Mouse (Mus musculus) kidney, adult 2 months (tissue): ENCODE results near the gene Tnk1. TPM values are rescaled to one million over a fixed set of nuclear protein-coding genes. Genes with fewer than 3 reads are reported as not detected.
A peak's percentile ranks its signal among the peaks of the same experiment; 100 is the strongest.

Experiments
- DNase-seq: peaks from one replicate; pipeline ENCODE4 v3.0.0; 2021
- H3K27ac ChIP-seq: fragments of 200-500 bp; 2 replicates; pipeline ENCODE4 v1.5.1; 2012; ENCODE audit warnings: low read depth, low read length, control low read depth, inconsistent platforms; ENCODE audit not compliant: insufficient read depth
- H3K27me3 ChIP-seq: fragments of 200-500 bp; replicated peaks from 2 replicates; pipeline ENCODE4 v1.6.1; 2012; ENCODE audit warnings: mild to moderate bottlenecking, moderate library complexity, low read length, inconsistent platforms; ENCODE audit not compliant: control insufficient read depth, insufficient read depth
- H3K36me3 ChIP-seq: fragments of 200-500 bp; 2 replicates; pipeline ENCODE4 v1.6.1; 2012; ENCODE audit warnings: mild to moderate bottlenecking, moderate library complexity, low read length, inconsistent platforms; ENCODE audit not compliant: control insufficient read depth, insufficient read depth
- H3K4me1 ChIP-seq: fragments of 200-500 bp; 2 replicates; pipeline ENCODE4 v1.6.1; 2011; ENCODE audit warnings: low read length; ENCODE audit not compliant: control insufficient read depth, insufficient read depth
- H3K4me3 ChIP-seq: fragments of 200-500 bp; 2 replicates; pipeline ENCODE4 v1.5.1; 2011; ENCODE audit warnings: mild to moderate bottlenecking, low read depth, low read length, control low read depth; ENCODE audit not compliant: insufficient read depth
- CTCF ChIP-seq: fragments of 200-500 bp; conservative IDR thresholded peaks from 2 replicates; pipeline ENCODE4 v1.5.1; 2011; ENCODE audit warnings: low read depth, mild to moderate bottlenecking, control low read depth, low read length, moderate library complexity, mixed read lengths; ENCODE audit not compliant: insufficient read depth, insufficient read length
- POLR2A ChIP-seq: fragments of 200-500 bp; IDR thresholded peaks from one replicate; pipeline ENCODE4 v1.6.1; 2011; ENCODE audit warnings: low read depth, low read length, control low read depth
- WGBS: fragments of 180-500 bp; shearing (Covaris S2); methylation state at CpG from one replicate; pipeline ENCODE4 v1.1.7; 2018; 5-methylcytosine and 5-hydroxymethylcytosine counted together
- polyA plus RNA-seq: library from polyadenylated mRNA; depleted of rRNA; stranded (reverse); fragments of >200 nt; gene quantifications from 2 replicates; pipeline ENCODE4 v1.2.3, GENCODE M21; 2012

Tnk1 gene
- polyA plus RNA-seq, 1 experiment: 7.9 TPM

DNA sequence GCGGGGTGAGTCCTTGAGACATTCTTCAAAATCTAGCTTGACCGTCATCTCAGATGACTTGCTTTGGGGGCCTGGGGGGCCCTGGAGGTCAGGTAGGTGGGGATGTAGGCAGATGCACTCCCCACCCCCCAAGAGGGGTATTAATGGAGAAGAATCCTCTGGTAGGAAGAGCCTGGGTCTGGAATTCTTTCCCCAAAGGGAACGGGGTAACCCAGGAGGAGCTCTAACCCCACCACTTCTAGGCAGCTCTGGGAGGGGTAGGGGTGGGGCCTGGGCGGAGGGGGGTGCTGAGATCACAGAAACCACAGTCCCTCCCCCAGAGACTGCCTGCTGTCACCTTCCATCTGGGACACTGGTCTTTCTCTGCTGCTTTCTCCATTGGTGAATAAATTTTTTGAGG is 36.8 kb upstream of the Tnk1 start, which contains the start of gene Acap1:
Gene Acap1 (minus strand): TSS at position 249 of the 400 bp plus-strand sequence.
- H3K4me3 ChIP-seq: no peak within 1 kb of the TSS
- no peaks in the 10 kb centered on the region for H3K27me3 ChIP-seq
- no peaks in the 10 kb centered on the region for H3K36me3 ChIP-seq
- WGBS: 76% methylated on average over 4 of the region's 4 CpGs
- no peak within 1 kb of the TSS for H3K27ac ChIP-seq
- no peak for DNase-seq
- H3K4me1 ChIP-seq: peaks cover 3% of the 10 kb centered on the region; the same call in 1 of the 2 replicates
- no peak for TF ChIP-seq POLR2A
- no peak for TF ChIP-seq CTCF

DNA sequence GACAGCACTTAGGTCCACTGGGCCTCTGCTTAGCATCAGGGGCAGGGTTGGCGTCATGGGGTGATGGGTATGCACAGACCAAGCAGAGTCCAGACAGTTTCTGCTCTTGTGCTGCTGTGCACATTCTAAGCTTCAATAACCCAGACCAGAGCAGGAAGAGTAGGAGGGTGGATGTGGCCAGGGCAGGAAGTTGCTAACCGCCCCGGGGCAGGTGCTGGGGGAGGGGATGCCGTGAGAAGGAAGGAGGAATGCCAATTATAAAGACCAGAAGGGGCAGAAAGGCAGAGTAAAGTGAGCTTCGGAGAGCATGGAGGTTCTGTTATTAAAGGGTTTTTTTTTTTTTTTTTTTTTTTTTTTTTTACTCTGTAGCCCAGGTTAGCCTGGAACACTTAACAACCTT is 36.1 kb upstream of the Tnk1 start:
- H3K27me3 ChIP-seq: no peaks in the 10 kb centered on the region
- no peak for DNase-seq

DNA sequence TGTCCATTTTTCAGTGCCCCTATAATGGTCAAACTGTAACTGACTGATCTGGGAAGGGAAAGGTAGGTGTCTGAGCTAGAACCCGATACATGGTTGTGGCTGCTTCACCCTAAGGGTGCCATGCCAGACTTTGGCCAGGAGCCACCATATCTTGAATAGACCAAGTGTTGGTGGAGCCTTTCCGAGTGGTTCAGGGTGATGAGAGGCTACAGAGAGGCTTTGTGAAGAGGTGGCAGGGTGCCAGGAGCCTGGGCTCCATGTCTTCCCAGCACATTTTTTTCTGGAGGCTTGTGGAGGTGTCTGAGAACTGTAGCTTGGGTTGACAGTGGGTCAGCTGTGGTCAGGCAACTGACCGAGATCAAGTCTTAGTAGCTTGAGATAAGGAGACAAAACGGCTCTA is 33.0 kb upstream of the Tnk1 start:
- no peaks in the 10 kb centered on the region for H3K36me3 ChIP-seq
- DNase-seq: no peak

More for the DNA sequence above, 36.1 kb upstream of the Tnk1 start:
- H3K4me1 ChIP-seq: 0 out of 2 replicates have a peak, but pooled peaks cover under 1% of the 10 kb centered on the region
- no peak overlapping the region for H3K4me3 ChIP-seq
- no peak for TF ChIP-seq CTCF
- TF ChIP-seq POLR2A: no peak
- H3K36me3 ChIP-seq: no peaks in the 10 kb centered on the region
- H3K27ac ChIP-seq: no peak overlapping the region
- WGBS: 61% methylated on average over 5 of the region's 5 CpGs

DNA sequence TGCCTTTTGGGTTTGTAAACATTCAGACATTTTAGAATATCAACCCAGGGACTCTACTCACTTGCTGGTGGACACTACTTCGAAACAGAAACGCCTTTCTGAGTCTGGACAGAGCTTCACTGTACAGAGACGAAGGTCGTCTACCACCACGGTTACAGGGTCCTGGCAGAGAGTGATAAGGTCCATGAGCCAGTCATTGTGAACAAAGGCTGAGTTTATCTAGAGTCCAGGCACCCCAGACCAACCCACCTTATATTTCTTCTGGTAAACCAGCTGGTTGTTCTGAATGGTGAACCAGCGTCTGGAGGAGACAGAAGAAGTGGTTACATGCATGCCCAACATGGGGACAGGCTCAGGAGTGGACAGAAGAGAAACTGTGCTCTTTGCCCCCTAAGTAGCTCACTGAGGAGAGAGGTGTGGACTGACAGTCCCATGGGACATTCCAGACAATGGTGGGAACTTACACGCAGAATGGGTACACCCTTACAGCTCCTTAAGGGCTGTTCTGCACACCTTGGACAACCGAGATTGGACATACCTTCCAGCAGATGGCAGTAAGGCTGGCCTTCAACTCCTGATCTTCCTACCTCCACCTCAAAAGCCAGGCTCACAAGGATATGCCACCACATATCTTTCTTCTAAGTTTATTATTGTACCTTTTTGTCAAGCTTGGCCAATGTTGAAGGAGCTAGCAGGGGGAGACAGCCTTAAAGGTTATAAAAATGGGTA is 28.5 kb upstream of the Tnk1 start:
- 64% methylated on average over 8 of the region's 8 CpGs for WGBS
- no peak overlapping the region for H3K27ac ChIP-seq

More for the DNA sequence above, 33.0 kb upstream of the Tnk1 start:
- 74% methylated on average over 4 of the region's 4 CpGs for WGBS
- H3K27ac ChIP-seq: no peak overlapping the region
- H3K4me1 ChIP-seq: no peaks in the 10 kb centered on the region; the same call in 1 of the 2 replicates
- TF ChIP-seq POLR2A: no peak
- no peak for TF ChIP-seq CTCF
- H3K4me3 ChIP-seq: no peak overlapping the region
- no peaks in the 10 kb centered on the region for H3K27me3 ChIP-seq

DNA sequence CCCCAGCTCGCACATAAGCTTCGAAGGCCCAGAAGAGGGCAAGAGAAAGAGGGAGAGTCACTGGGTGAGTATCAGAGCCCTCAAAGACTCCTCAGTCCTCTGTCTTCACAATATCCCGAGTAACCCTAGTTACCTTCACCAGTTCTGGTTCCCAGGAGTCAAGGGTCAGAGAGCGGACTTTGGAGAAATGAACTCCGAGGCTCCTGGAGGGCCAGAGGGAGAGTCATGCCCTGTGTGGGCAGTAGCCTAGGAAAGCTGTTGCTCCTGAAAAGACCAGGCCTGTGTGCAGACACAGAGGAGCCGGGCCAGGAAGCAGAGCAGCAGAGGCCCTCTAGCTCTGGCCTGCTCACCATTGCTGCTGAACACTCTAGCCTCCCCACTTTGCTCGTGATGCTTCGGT is 26.1 kb upstream of the Tnk1 start:
- Histone ChIP-seq H3K27me3 (no peaks in the 10 kb centered on the region), H3K27ac (peak overlapping the region; percentile 48), H3K36me3 (no peaks in the 10 kb centered on the region), H3K4me1 (peaks cover 9% of the 10 kb centered on the region; the same call in 1 of the 2 replicates), H3K4me3 (peak overlapping the region; percentile 21; the same call in 1 of the 2 replicates)
- 54% methylated on average over 8 of the region's 8 CpGs for WGBS
- peak; percentile 58 for DNase-seq
- TF ChIP-seq CTCF (no peak), POLR2A (no peak)

More for the DNA sequence above, 28.5 kb upstream of the Tnk1 start:
- DNase-seq: peak; percentile 70
- no peaks in the 10 kb centered on the region for H3K27me3 ChIP-seq
- no peaks in the 10 kb centered on the region for H3K36me3 ChIP-seq
- H3K4me1 ChIP-seq: no peaks in the 10 kb centered on the region; the same call in 1 of the 2 replicates
- no peak overlapping the region for H3K4me3 ChIP-seq
- TF ChIP-seq CTCF (no peak; the same call in 1 of the 2 replicates), POLR2A (no peak)

DNA sequence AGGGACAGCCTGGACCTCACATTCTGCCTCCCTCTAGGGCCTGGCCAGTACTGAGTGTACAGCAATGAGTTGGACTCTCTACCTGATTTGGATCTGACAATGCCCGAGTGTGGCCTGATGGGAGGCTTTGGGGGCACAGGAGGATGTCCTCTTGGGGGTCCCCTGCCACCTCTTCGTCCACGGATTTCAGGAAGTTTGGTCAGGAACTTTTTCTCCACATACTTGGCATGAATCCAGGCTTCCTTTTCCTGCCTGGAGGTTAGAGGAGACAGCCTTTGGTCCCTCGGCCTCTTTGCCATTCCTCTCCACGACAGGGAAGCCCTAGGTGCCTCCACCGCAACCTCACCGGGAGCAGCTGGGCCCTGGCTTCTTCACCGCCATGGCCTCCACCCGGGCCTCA is 25.7 kb upstream of the Tnk1 start:
- DNase-seq: peak; percentile 62
- Histone ChIP-seq H3K4me1 (peaks cover 11% of the 10 kb centered on the region; the same call in 1 of the 2 replicates), H3K27ac (peak overlapping the region; percentile 48), H3K4me3 (peak overlapping the region; percentile 21; the same call in 1 of the 2 replicates), H3K27me3 (no peaks in the 10 kb centered on the region), H3K36me3 (no peaks in the 10 kb centered on the region)
- 39% methylated on average over 9 of the region's 9 CpGs for WGBS
- no peak for TF ChIP-seq CTCF
- no peak for TF ChIP-seq POLR2A

DNA sequence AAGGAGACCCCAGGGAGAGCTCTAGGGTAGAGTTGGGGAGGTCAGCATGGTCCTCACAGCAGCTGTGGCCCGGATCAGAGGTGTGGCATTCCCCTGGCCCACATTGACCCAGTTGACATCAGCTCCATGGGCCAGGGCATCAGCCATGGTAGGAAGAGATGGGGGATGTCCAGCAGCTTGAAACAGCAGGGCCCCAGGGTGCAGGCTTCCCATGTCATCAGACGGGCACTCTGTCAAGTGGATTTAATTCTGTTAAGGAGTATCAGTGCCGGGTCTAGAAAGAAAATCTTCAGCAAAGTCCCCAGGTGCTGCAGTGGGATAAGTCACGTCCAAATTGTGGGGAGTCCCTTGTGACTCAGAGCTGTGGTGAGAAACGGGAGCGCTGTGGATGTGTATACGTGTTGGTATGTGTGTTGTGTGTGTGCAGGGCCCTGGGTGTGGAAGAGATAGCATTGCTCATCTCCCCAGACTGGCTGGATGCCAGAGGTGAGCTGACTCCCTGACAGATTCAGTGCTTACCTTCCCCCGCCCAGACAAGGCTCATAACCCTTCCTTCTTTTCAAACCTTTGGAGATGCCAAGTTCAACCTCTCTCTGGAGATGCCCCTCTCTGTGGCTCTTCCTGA is 25.1 kb upstream of the Tnk1 start:
- Histone ChIP-seq H3K36me3 (no peaks in the 10 kb centered on the region), H3K4me1 (peaks cover 12% of the 10 kb centered on the region; the same call in 1 of the 2 replicates), H3K27me3 (no peaks in the 10 kb centered on the region), H3K27ac (peak overlapping the region; percentile 48; the same call in 1 of the 2 replicates), H3K4me3 (no peak overlapping the region)
- TF ChIP-seq CTCF (no peak), POLR2A (no peak)
- 84% methylated on average over 8 of the region's 8 CpGs for WGBS
- DNase-seq: no peak
